Mouse (Mus musculus) inflammation-experienced regulatory T-cells, adult 6 months (primary cell): ENCODE results near the gene Tomm40. TPM values are rescaled to one million over a fixed set of nuclear protein-coding genes. Genes with fewer than 3 reads are reported as not detected.

Experiments
- polyA plus RNA-seq, 3 experiments: library from polyadenylated mRNA; unstranded; fragments of 100-300 nt; shearing (Covaris generic); gene quantifications; one replicate each; pipeline ENCODE4 v1.2.1; 2017

The Tomm40 gene
- polyA plus RNA-seq, 3 experiments from 2014 or later = 7.3 to 10.5 (median 8.0) TPM

Other genes starting within 250 kb of the Tomm40 start
- gene Bloc1s3, start 207.1 kb downstream of the Tomm40 start, polyA plus RNA-seq = under 1 TPM; 0.63 to 0.99 (median 0.65) TPM
- 10 to 100 TPM; 24.6 to 47.8 (median 43.3) TPM for gene Trappc6a, start 207.0 kb downstream of the Tomm40 start, polyA plus RNA-seq
- not detected for gene Nkpd1, start 197.6 kb downstream of the Tomm40 start, polyA plus RNA-seq
- 1 to 10 TPM; 2.5 to 5.3 (median 2.8) TPM for gene Ppp1r37, start 152.4 kb downstream of the Tomm40 start, polyA plus RNA-seq
- gene Zfp296, start 138.2 kb downstream of the Tomm40 start, polyA plus RNA-seq = 1 to 10 TPM in 2 of 3 experiments, under 1 TPM in 1; 0.87 to 2.3 (median 2.0) TPM
- gene Gemin7, start 137.8 kb downstream of the Tomm40 start, polyA plus RNA-seq = 100 to 1,000 TPM in 1 of 3 experiments, 10 to 100 TPM in 2; 77.6 to 107 (median 89.0) TPM
- gene Clasrp, start 111.0 kb downstream of the Tomm40 start, polyA plus RNA-seq = 10 to 100 TPM in 1 of 3 experiments, 1 to 10 TPM in 2; 8.1 to 10.8 (median 9.8) TPM
- gene Relb, start 86.0 kb downstream of the Tomm40 start, polyA plus RNA-seq = 10 to 100 TPM; 11.2 to 18.9 (median 17.4) TPM
- gene Clptm1, start 50.4 kb downstream of the Tomm40 start, polyA plus RNA-seq = 10 to 100 TPM; 21.4 to 44.1 (median 27.2) TPM
- not detected for gene Apoc2, start 37.5 kb downstream of the Tomm40 start, polyA plus RNA-seq
- not detected for gene Gm44805, start 34.0 kb downstream of the Tomm40 start, polyA plus RNA-seq
- gene Apoc4, start 34.0 kb downstream of the Tomm40 start, polyA plus RNA-seq = 1 to 10 TPM in 2 of 3 experiments, not detected in 1; 1.0 to 1.4 TPM
- gene Apoc1, start 22.8 kb downstream of the Tomm40 start, polyA plus RNA-seq = 1 to 10 TPM in 1 of 3 experiments, not detected in 2; 1.2 TPM
- 10 to 100 TPM in 2 of 3 experiments, 1 to 10 TPM in 1; 8.7 to 11.9 (median 10.6) TPM for gene Apoe, start 16.2 kb downstream of the Tomm40 start, polyA plus RNA-seq
- 1 to 10 TPM in 1 of 3 experiments, under 1 TPM in 1, not detected in 1; 0.13 to 1.0 TPM for gene Nectin2, start 35.0 kb upstream of the Tomm40 start, polyA plus RNA-seq
- gene Bcam, start 55.6 kb upstream of the Tomm40 start, polyA plus RNA-seq = 1 to 10 TPM; 1.1 to 2.3 (median 1.2) TPM
- under 1 TPM in 1 of 3 experiments, not detected in 2; 0.68 TPM for gene Cblc, start 81.4 kb upstream of the Tomm40 start, polyA plus RNA-seq
- gene Bcl3, start 107.3 kb upstream of the Tomm40 start, polyA plus RNA-seq = 10 to 100 TPM; 13.6 to 19.9 (median 18.5) TPM
- gene Gm19345, start 136.6 kb upstream of the Tomm40 start, polyA plus RNA-seq = not detected
- gene Ceacam16, start 145.9 kb upstream of the Tomm40 start, polyA plus RNA-seq = under 1 TPM in 2 of 3 experiments, not detected in 1; 0.55 to 0.59 TPM
- not detected for gene Ceacam19, start 172.5 kb upstream of the Tomm40 start, polyA plus RNA-seq
- 10 to 100 TPM; 14.2 to 23.8 (median 19.6) TPM for gene Pvr, start 205.7 kb upstream of the Tomm40 start, polyA plus RNA-seq
- gene Igsf23, start 235.3 kb upstream of the Tomm40 start, polyA plus RNA-seq = 1 to 10 TPM; 3.3 to 8.4 (median 5.5) TPM
- gene Ceacam20, start 250.0 kb upstream of the Tomm40 start, polyA plus RNA-seq = 1 to 10 TPM in 1 of 3 experiments, not detected in 2; 1.1 TPM